Mouse (Mus musculus) midbrain, postnatal 0 days (tissue): ENCODE measurements at regions not wholly inside any gene's neighbourhood (a gene's known extent, or its start where the extent isn't known, plus 50 kb on each side); places are given as distances from the start of the nearest gene placed in this dataset.

Source experiments
- ATAC-seq: fragments of 200-750 bp; cut with Nextera tagmentation; 2 replicates; pipeline ENCODE4 v1.8.0; 2017; ENCODE audit warnings: moderate number of reproducible peaks, mild to moderate bottlenecking, moderate TSS enrichment, moderate library complexity; ENCODE audit not compliant: low FRiP score
- DNase-seq: peaks from one replicate; pipeline ENCODE4 v3.0.0-alpha.2; 2015; ENCODE audit warnings: low spot score
- H3K27ac ChIP-seq: fragments of 300-500 bp; sonication (generic); 2 replicates; pipeline ENCODE4 v1.5.1; 2014; ENCODE audit warnings: low read depth, mild to moderate bottlenecking, low read length, mixed read lengths
- H3K27me3 ChIP-seq: fragments of 300-500 bp; sonication (generic); 2 replicates; pipeline ENCODE4 v1.6.1; 2014; ENCODE audit warnings: low read length, control low read depth, mixed read lengths; ENCODE audit not compliant: insufficient read depth
- H3K36me3 ChIP-seq: fragments of 300-500 bp; sonication (generic); 2 replicates; pipeline ENCODE4 v1.6.1; 2014; ENCODE audit warnings: low read length, control low read depth, mixed read lengths; ENCODE audit not compliant: insufficient read depth
- H3K4me1 ChIP-seq: fragments of 300-500 bp; sonication (generic); 2 replicates; pipeline ENCODE4 v1.6.1; 2014; ENCODE audit warnings: mild to moderate bottlenecking, control low read depth, antibody characterized with exemption, low read length, mixed read lengths; ENCODE audit not compliant: insufficient read depth
- H3K4me2 ChIP-seq: fragments of 300-500 bp; sonication (generic); 2 replicates; pipeline ENCODE4 v1.6.1; 2014; ENCODE audit warnings: low read depth, mild to moderate bottlenecking, low read length, mixed read lengths; ENCODE audit not compliant: poor library complexity, severe bottlenecking
- H3K4me3 ChIP-seq: fragments of 300-500 bp; sonication (generic); 2 replicates; pipeline ENCODE4 v1.5.1; 2014; ENCODE audit warnings: low read depth, mild to moderate bottlenecking, low read length, moderate library complexity
- H3K9ac ChIP-seq: fragments of 300-500 bp; sonication (generic); replicated peaks from 2 replicates; pipeline ENCODE4 v1.6.1; 2014; ENCODE audit warnings: mild to moderate bottlenecking, low read length, moderate library complexity, mixed read lengths; ENCODE audit not compliant: poor library complexity, severe bottlenecking
- H3K9me3 ChIP-seq: fragments of 300-500 bp; sonication (generic); 2 replicates; pipeline ENCODE4 v1.6.1; 2016; ENCODE audit warnings: low read length, control low read depth
- CTCF ChIP-seq: IDR thresholded peaks from 2 replicates; pipeline ENCODE4 v1.5.1; 2016; ENCODE audit warnings: antibody characterized with exemption, mild to moderate bottlenecking
- WGBS: fragments of 180-500 bp; shearing (Covaris S2); extraction: QIAGEN DNeasy Blood & Tissue Kit; methylation state at CpG from one replicate; pipeline ENCODE4 v1.1.7; 2014; 5-methylcytosine and 5-hydroxymethylcytosine counted together

- Histone ChIP-seq H3K27ac (no peak overlapping the region), H3K4me1 (no peaks in the 10 kb centered on the region), H3K4me3 (no peak overlapping the region), H3K9me3 (no peaks in the 10 kb centered on the region), H3K27me3 (no peaks in the 10 kb centered on the region), H3K36me3 (no peaks in the 10 kb centered on the region), H3K4me2 (no peak overlapping the region), H3K9ac (no peak overlapping the region)
- ATAC-seq (no peak), DNase-seq (no peak)
- TF ChIP-seq CTCF, result no peak
- 49% methylated on average over 9 of the region's 9 CpGs for WGBS
These were observed 370.3 kb upstream of the Frg1 start for GRCm38 (mm10) chr8:41786952-41787861.

GRCm38 (mm10) chr8:41785977-41786376 lies 369.1 kb upstream of the Frg1 start:
- no peak for TF ChIP-seq CTCF
- DNase-seq (no peak), ATAC-seq (no peak)
- Histone ChIP-seq H3K4me2 (no peak overlapping the region), H3K9ac (no peak overlapping the region), H3K27ac (no peak overlapping the region), H3K4me3 (no peak overlapping the region), H3K9me3 (no peaks in the 10 kb centered on the region), H3K36me3 (no peaks in the 10 kb centered on the region), H3K27me3 (no peaks in the 10 kb centered on the region), H3K4me1 (no peaks in the 10 kb centered on the region)
- 66% methylated on average over 2 of the region's 2 CpGs for WGBS

GRCm38 (mm10) chr8:41782837-41783236 lies 366.0 kb upstream of the Frg1 start:
- 56% methylated on average over 1 of the region's 1 CpGs for WGBS
- H3K36me3 ChIP-seq, result no peaks in the 10 kb centered on the region

GRCm38 (mm10) chr8:41779459-41779858 lies 362.6 kb upstream of the Frg1 start:
- TF ChIP-seq CTCF, result no peak
- ATAC-seq, result no peak
- no peak for DNase-seq
- H3K4me1 ChIP-seq, result no peaks in the 10 kb centered on the region
- H3K36me3 ChIP-seq, result no peaks in the 10 kb centered on the region
- H3K9ac ChIP-seq, result no peak overlapping the region
- 89% methylated on average over 3 of the region's 3 CpGs for WGBS
- H3K27ac ChIP-seq, result no peak overlapping the region
- no peak overlapping the region for H3K4me3 ChIP-seq
- no peak overlapping the region for H3K4me2 ChIP-seq
- H3K9me3 ChIP-seq, result no peaks in the 10 kb centered on the region
- H3K27me3 ChIP-seq, result no peaks in the 10 kb centered on the region

More at GRCm38 (mm10) chr8:41782837-41783236, 366.0 kb upstream of the Frg1 start:
- no peak for ATAC-seq
- no peak for TF ChIP-seq CTCF
- H3K27ac ChIP-seq, result no peak overlapping the region
- no peak overlapping the region for H3K9ac ChIP-seq
- peak; percentile 13 for DNase-seq
- no peaks in the 10 kb centered on the region for H3K9me3 ChIP-seq
- no peak overlapping the region for H3K4me3 ChIP-seq
- H3K4me1 ChIP-seq, result no peaks in the 10 kb centered on the region
- H3K4me2 ChIP-seq, result no peak overlapping the region
- H3K27me3 ChIP-seq, result no peaks in the 10 kb centered on the region

- Histone ChIP-seq H3K27me3 (no peaks in the 10 kb centered on the region), H3K9me3 (no peaks in the 10 kb centered on the region), H3K4me1 (no peaks in the 10 kb centered on the region), H3K9ac (no peak overlapping the region), H3K4me3 (no peak overlapping the region), H3K27ac (no peak overlapping the region), H3K4me2 (no peak overlapping the region), H3K36me3 (no peaks in the 10 kb centered on the region)
- no peak for TF ChIP-seq CTCF
- ATAC-seq, result no peak
- 65% methylated on average over 4 of the region's 4 CpGs for WGBS
- no peak for DNase-seq
These were observed 354.9 kb upstream of the Frg1 start for GRCm38 (mm10) chr8:41771729-41772128.

GRCm38 (mm10) chr8:41753481-41753880 lies 336.6 kb upstream of the Frg1 start:
- Histone ChIP-seq H3K36me3 (no peaks in the 10 kb centered on the region), H3K27ac (no peak overlapping the region), H3K9me3 (no peaks in the 10 kb centered on the region), H3K4me3 (no peak overlapping the region), H3K9ac (no peak overlapping the region), H3K27me3 (no peaks in the 10 kb centered on the region), H3K4me1 (no peaks in the 10 kb centered on the region), H3K4me2 (no peak overlapping the region)
- ATAC-seq (no peak), DNase-seq (no peak)
- WGBS, result 81% methylated on average over 1 of the region's 1 CpGs
- TF ChIP-seq CTCF, result no peak
